Mouse (Mus musculus): ENCODE results near the gene Fez2. TPM values are rescaled to one million over a fixed set of nuclear protein-coding genes. Genes with fewer than 3 reads are reported as not detected.

The Fez2 gene
- polyA plus RNA-seq, 1 experiment from 2014 or later, result 65.2 TPM

GRCm38 (mm10) chr17:78333275-78333674 is 84.7 kb downstream of the Fez2 start:
- H3K36me3 ChIP-seq (ENCODE audit: inconsistent target), result no peaks in the 10 kb centered on the region
- WGBS (ENCODE audit: missing documents), result 97% methylated on average over 10 of the region's 10 CpGs
- no peak overlapping the region for H3K27ac ChIP-seq
- H3K4me3 ChIP-seq (ENCODE audit: inconsistent target), result no peak overlapping the region
- no peaks in the 10 kb centered on the region for H3K79me2 ChIP-seq (ENCODE audit: inconsistent target)

- no peaks in the 10 kb centered on the region for H3K36me3 ChIP-seq (ENCODE audit: inconsistent target)
- H3K27ac ChIP-seq, result no peak overlapping the region
- WGBS (ENCODE audit: missing documents), result 96% methylated on average over 8 of the region's 8 CpGs
Measured at GRCm38 (mm10) chr17:78331438-78331837, 86.5 kb downstream of the Fez2 start.

GRCm38 (mm10) chr17:78328287-78328686 is 89.7 kb downstream of the Fez2 start:
- H3K4me3 ChIP-seq (ENCODE audit: inconsistent target), result no peak overlapping the region
- H3K79me2 ChIP-seq (ENCODE audit: inconsistent target), result no peaks in the 10 kb centered on the region
- no peak overlapping the region for H3K27ac ChIP-seq
- 90% methylated on average over 3 of the region's 3 CpGs for WGBS (ENCODE audit: missing documents)
- no peaks in the 10 kb centered on the region for H3K36me3 ChIP-seq (ENCODE audit: inconsistent target)

More at GRCm38 (mm10) chr17:78331438-78331837, 86.5 kb downstream of the Fez2 start:
- Histone ChIP-seq H3K79me2 (ENCODE audit: inconsistent target) (no peaks in the 10 kb centered on the region), H3K4me3 (ENCODE audit: inconsistent target) (no peak overlapping the region)

GRCm38 (mm10) chr17:78327187-78327586 is 90.8 kb downstream of the Fez2 start:
- Histone ChIP-seq H3K27ac (no peak overlapping the region), H3K36me3 (ENCODE audit: inconsistent target) (no peaks in the 10 kb centered on the region), H3K79me2 (ENCODE audit: inconsistent target) (no peaks in the 10 kb centered on the region), H3K4me3 (ENCODE audit: inconsistent target) (no peak overlapping the region)
- WGBS (ENCODE audit: missing documents), result 94% methylated on average over 4 of the region's 4 CpGs

GRCm38 (mm10) chr17:78326381-78326780 is 91.6 kb downstream of the Fez2 start:
- no peaks in the 10 kb centered on the region for H3K79me2 ChIP-seq (ENCODE audit: inconsistent target)
- WGBS (ENCODE audit: missing documents), result 49% methylated on average over 2 of the region's 2 CpGs
- no peaks in the 10 kb centered on the region for H3K36me3 ChIP-seq (ENCODE audit: inconsistent target)
- H3K27ac ChIP-seq, result no peak overlapping the region
- H3K4me3 ChIP-seq (ENCODE audit: inconsistent target), result no peak overlapping the region

- Histone ChIP-seq H3K27ac (no peak overlapping the region), H3K79me2 (ENCODE audit: inconsistent target) (no peaks in the 10 kb centered on the region), H3K4me3 (ENCODE audit: inconsistent target) (no peak overlapping the region), H3K36me3 (ENCODE audit: inconsistent target) (no peaks in the 10 kb centered on the region)
- 95% methylated on average over 7 of the region's 7 CpGs for WGBS (ENCODE audit: missing documents)
Measured at GRCm38 (mm10) chr17:78325761-78326332, 92.1 kb downstream of the Fez2 start.

- H3K36me3 ChIP-seq (ENCODE audit: inconsistent target), result no peaks in the 10 kb centered on the region
- H3K4me3 ChIP-seq (ENCODE audit: inconsistent target), result no peak overlapping the region
- no peaks in the 10 kb centered on the region for H3K79me2 ChIP-seq (ENCODE audit: inconsistent target)
- H3K27ac ChIP-seq, result no peak overlapping the region
- WGBS (ENCODE audit: missing documents), result 91% methylated on average over 18 of the region's 18 CpGs
Measured at GRCm38 (mm10) chr17:78322369-78323335, 95.3 kb downstream of the Fez2 start.

GRCm38 (mm10) chr17:78321216-78321835 is 96.6 kb downstream of the Fez2 start:
- H3K79me2 ChIP-seq (ENCODE audit: inconsistent target), result no peaks in the 10 kb centered on the region
- H3K36me3 ChIP-seq (ENCODE audit: inconsistent target), result no peaks in the 10 kb centered on the region
- no peak overlapping the region for H3K4me3 ChIP-seq (ENCODE audit: inconsistent target)
- no peak overlapping the region for H3K27ac ChIP-seq
- WGBS (ENCODE audit: missing documents), result 93% methylated on average over 8 of the region's 11 CpGs

Other genes starting within 250 kb of the Fez2 start
- gene Crim1, start 217.9 kb downstream of the Fez2 start, polyA plus RNA-seq (2018), result 1.9 to 2.2 TPM (median 2.1 TPM) in 3 replicates
- not detected in 3 replicates for gene Vit, start 89.9 kb upstream of the Fez2 start, polyA plus RNA-seq (2018)

All from macrophage (primary cell).